Mouse (Mus musculus) heart, embryonic 13.5 days (tissue): ENCODE data around the gene Hspa12b. TPM values are rescaled to one million over a fixed set of nuclear protein-coding genes. Genes with fewer than 3 reads are reported as not detected.
"Not testable (repeated sequence)": the region's sequence is repeated elsewhere in the genome, so short reads cannot be mapped to it uniquely, and the experiment has no call there.

Experiments used
- ATAC-seq: fragments of 200-750 bp; cut with Nextera tagmentation; 2 replicates; pipeline ENCODE4 v1.8.0; 2017; ENCODE audit warnings: moderate TSS enrichment; ENCODE audit not compliant: insufficient number of reproducible peaks, low FRiP score, low TSS enrichment; ENCODE audit errors: extremely low read depth
- H3K27ac ChIP-seq: fragments of 300-500 bp; sonication (generic); replicated peaks from 2 replicates; pipeline ENCODE4 v1.5.1; 2015; ENCODE audit warnings: moderate library complexity, mild to moderate bottlenecking, inconsistent platforms
- H3K27me3 ChIP-seq: fragments of 300-500 bp; sonication (generic); replicated peaks from 2 replicates; pipeline ENCODE4 v1.6.1; 2015; ENCODE audit warnings: mild to moderate bottlenecking, inconsistent platforms
- H3K36me3 ChIP-seq: fragments of 300-500 bp; sonication (generic); 2 replicates; pipeline ENCODE4 v1.6.1; 2015; ENCODE audit warnings: mild to moderate bottlenecking, inconsistent platforms
- H3K4me1 ChIP-seq: fragments of 300-500 bp; sonication (generic); 2 replicates; pipeline ENCODE4 v1.6.1; 2015; ENCODE audit warnings: inconsistent platforms
- H3K4me2 ChIP-seq: fragments of 300-500 bp; sonication (generic); 2 replicates; pipeline ENCODE4 v1.6.1; 2015; ENCODE audit warnings: inconsistent platforms, mild to moderate bottlenecking, moderate library complexity
- H3K4me3 ChIP-seq: fragments of 300-500 bp; sonication (generic); 2 replicates; pipeline ENCODE4 v1.5.1; 2015; ENCODE audit warnings: moderate library complexity, mild to moderate bottlenecking, inconsistent platforms
- H3K9ac ChIP-seq: fragments of 300-500 bp; sonication (generic); 2 replicates; pipeline ENCODE4 v1.6.1; 2015; ENCODE audit warnings: inconsistent platforms, mild to moderate bottlenecking, moderate library complexity
- H3K9me3 ChIP-seq: fragments of 300-500 bp; sonication (generic); 2 replicates; pipeline ENCODE4 v1.6.1; 2016; ENCODE audit warnings: inconsistent platforms
- WGBS: fragments of 180-500 bp; shearing (Covaris S2); methylation state at CpG from one replicate; pipeline ENCODE4 v1.1.7; 2015; ENCODE audit warnings: mixed read lengths; 5-methylcytosine and 5-hydroxymethylcytosine counted together
- polyA plus RNA-seq: library from polyadenylated mRNA; unstranded; fragments of >200 nt; fragmentation: Nextera tagmentation; extraction: Ambion mirVana; gene quantifications from 2 replicates; pipeline ENCODE4 v1.2.1, GENCODE M21; 2015

Hspa12b gene
- polyA plus RNA-seq, 1 experiment from 2014 or later, result 8.1 TPM

- WGBS, result 47% methylated on average over 3 of the region's 3 CpGs
- no peak for ATAC-seq
- Histone ChIP-seq H3K27me3 (no peaks in the 10 kb centered on the region), H3K9ac (no peak overlapping the region), H3K4me3 (no peak overlapping the region), H3K4me2 (no peak overlapping the region), H3K36me3 (no peaks in the 10 kb centered on the region), H3K4me1 (peaks cover 20% of the 10 kb centered on the region), H3K9me3 (no peaks in the 10 kb centered on the region), H3K27ac (no peak overlapping the region)
Observed at GRCm38 (mm10) chr2:131101530-131101929, 25.6 kb upstream of the Hspa12b start.

- peaks cover 12% of the 10 kb centered on the region for H3K4me1 ChIP-seq
- H3K36me3 ChIP-seq, result no peaks in the 10 kb centered on the region
- 55% methylated on average over 4 of the region's 4 CpGs for WGBS
- H3K27me3 ChIP-seq, result no peaks in the 10 kb centered on the region
- no peak for ATAC-seq
- 0 out of 2 replicates have a peak overlapping the region, but pooled peaks have one; percentile 28 for H3K27ac ChIP-seq
- H3K9me3 ChIP-seq, result no peaks in the 10 kb centered on the region
- H3K9ac ChIP-seq, result no peak overlapping the region
- no peak overlapping the region for H3K4me3 ChIP-seq
- H3K4me2 ChIP-seq, result no peak overlapping the region
Observed at GRCm38 (mm10) chr2:131104021-131104420, 23.1 kb upstream of the Hspa12b start.

GRCm38 (mm10) chr2:131105061-131105460 is 22.0 kb upstream of the Hspa12b start:
- H3K4me3 ChIP-seq, H3K36me3 ChIP-seq, H3K27ac ChIP-seq, H3K9ac ChIP-seq, H3K4me2 ChIP-seq, H3K27me3 ChIP-seq, ATAC-seq, H3K9me3 ChIP-seq: not testable (repeated sequence)
- H3K4me1 ChIP-seq, result peaks cover 12% of the 10 kb centered on the region
- WGBS, result 67% methylated on average over 4 of the region's 4 CpGs

- Histone ChIP-seq H3K4me3 (no peak overlapping the region), H3K27ac (no peak overlapping the region), H3K9ac (no peak overlapping the region), H3K4me2 (no peak overlapping the region), H3K9me3 (no peaks in the 10 kb centered on the region), H3K36me3 (no peaks in the 10 kb centered on the region), H3K27me3 (no peaks in the 10 kb centered on the region), H3K4me1 (peaks cover 12% of the 10 kb centered on the region)
- ATAC-seq, result no peak
- WGBS, result 77% methylated on average over 5 of the region's 5 CpGs
Observed at GRCm38 (mm10) chr2:131105989-131106388, 21.1 kb upstream of the Hspa12b start.

GRCm38 (mm10) chr2:131118968-131119574 is 8.0 kb upstream of the Hspa12b start:
- no peak overlapping the region for H3K27ac ChIP-seq
- H3K4me2 ChIP-seq, result no peak overlapping the region
- H3K4me1 ChIP-seq, result no peaks in the 10 kb centered on the region
- H3K4me3 ChIP-seq, result no peak overlapping the region
- no peaks in the 10 kb centered on the region for H3K9me3 ChIP-seq
- no peak for ATAC-seq
- H3K36me3 ChIP-seq, result no peaks in the 10 kb centered on the region
- no peaks in the 10 kb centered on the region for H3K27me3 ChIP-seq
- WGBS, result 64% methylated on average over 2 of the region's 2 CpGs
- H3K9ac ChIP-seq, result no peak overlapping the region

- ATAC-seq, result no peak
- H3K27ac ChIP-seq, result no peak overlapping the region
- H3K9me3 ChIP-seq, result no peaks in the 10 kb centered on the region
- H3K27me3 ChIP-seq, result no peaks in the 10 kb centered on the region
- H3K9ac ChIP-seq, result no peak overlapping the region
- H3K36me3 ChIP-seq, result no peaks in the 10 kb centered on the region
- 60% methylated on average over 3 of the region's 3 CpGs for WGBS
- no peak overlapping the region for H3K4me2 ChIP-seq
- peaks cover 30% of the 10 kb centered on the region for H3K4me1 ChIP-seq
- no peak overlapping the region for H3K4me3 ChIP-seq
Observed at GRCm38 (mm10) chr2:131124166-131124565, 2.9 kb upstream of the Hspa12b start.

GRCm38 (mm10) chr2:131125157-131125963 is 1.7 kb upstream of the Hspa12b start:
- no peaks in the 10 kb centered on the region for H3K9me3 ChIP-seq
- no peak overlapping the region for H3K4me2 ChIP-seq
- no peaks in the 10 kb centered on the region for H3K27me3 ChIP-seq
- no peak for ATAC-seq
- WGBS, result 86% methylated on average over 9 of the region's 9 CpGs
- no peak overlapping the region for H3K4me3 ChIP-seq
- H3K36me3 ChIP-seq, result no peaks in the 10 kb centered on the region
- H3K4me1 ChIP-seq, result peaks cover 40% of the 10 kb centered on the region
- no peak overlapping the region for H3K27ac ChIP-seq
- no peak overlapping the region for H3K9ac ChIP-seq

GRCm38 (mm10) chr2:131125964-131126815 is 890 bp upstream of the Hspa12b start:
- H3K9me3 ChIP-seq, result no peaks in the 10 kb centered on the region
- ATAC-seq, result no peak
- no peaks in the 10 kb centered on the region for H3K36me3 ChIP-seq
- 51% methylated on average over 9 of the region's 9 CpGs for WGBS
- no peaks in the 10 kb centered on the region for H3K27me3 ChIP-seq
- H3K4me2 ChIP-seq, result peak overlapping the region; percentile 83
- peak overlapping the region; percentile 83; the same call in 1 of the 2 replicates for H3K27ac ChIP-seq
- peak overlapping the region; percentile 90 for H3K9ac ChIP-seq
- H3K4me3 ChIP-seq, result peak overlapping the region; percentile 68; the same call in 1 of the 2 replicates
- peaks cover 40% of the 10 kb centered on the region for H3K4me1 ChIP-seq

GRCm38 (mm10) chr2:131128211-131128610 is 1.1 kb downstream of the Hspa12b start:
- H3K4me3 ChIP-seq, result peak overlapping the region; percentile 68
- peak overlapping the region; percentile 90 for H3K9ac ChIP-seq
- peaks cover 53% of the 10 kb centered on the region for H3K4me1 ChIP-seq
- 79% methylated on average over 5 of the region's 5 CpGs for WGBS
- peak overlapping the region; percentile 83 for H3K4me2 ChIP-seq
- H3K27ac ChIP-seq, result 0 out of 2 replicates have a peak overlapping the region, but pooled peaks have one; percentile 83
- H3K36me3 ChIP-seq, result peaks cover 5% of the 10 kb centered on the region; the same call in 1 of the 2 replicates
- no peaks in the 10 kb centered on the region for H3K27me3 ChIP-seq
- no peaks in the 10 kb centered on the region for H3K9me3 ChIP-seq
- ATAC-seq, result no peak

- Histone ChIP-seq H3K4me3 (peak overlapping the region; percentile 68), H3K4me1 (peaks cover 57% of the 10 kb centered on the region), H3K9me3 (no peaks in the 10 kb centered on the region), H3K27ac (no peak overlapping the region), H3K4me2 (peak overlapping the region; percentile 83), H3K9ac (0 out of 2 replicates have a peak overlapping the region, but pooled peaks have one; percentile 11), H3K36me3 (peaks cover 5% of the 10 kb centered on the region; the same call in 1 of the 2 replicates), H3K27me3 (no peaks in the 10 kb centered on the region)
- 61% methylated on average over 3 of the region's 3 CpGs for WGBS
- ATAC-seq, result no peak
Observed at GRCm38 (mm10) chr2:131128636-131129157, 1.6 kb downstream of the Hspa12b start.

GRCm38 (mm10) chr2:131129836-131130235 is 2.8 kb downstream of the Hspa12b start:
- H3K27me3 ChIP-seq, result no peaks in the 10 kb centered on the region
- WGBS, result 59% methylated on average over 5 of the region's 5 CpGs
- peaks cover 69% of the 10 kb centered on the region for H3K4me1 ChIP-seq
- H3K36me3 ChIP-seq, result peaks cover 11% of the 10 kb centered on the region; the same call in 1 of the 2 replicates
- H3K27ac ChIP-seq, result peak overlapping the region; percentile 29; the same call in 1 of the 2 replicates
- H3K4me2 ChIP-seq, result peak overlapping the region; percentile 83
- ATAC-seq, result no peak
- H3K9me3 ChIP-seq, result no peaks in the 10 kb centered on the region
- H3K4me3 ChIP-seq, result no peak overlapping the region
- H3K9ac ChIP-seq, result peak overlapping the region; percentile 37; the same call in 1 of the 2 replicates
